Mouse (Mus musculus) stomach, postnatal 0 days (tissue): ENCODE measurements around the gene Urgcp. TPM values are rescaled to one million over a fixed set of nuclear protein-coding genes. Genes with fewer than 3 reads are reported as not detected.
A peak's percentile ranks its signal among the peaks of the same experiment; 100 is the strongest.

Experiments
- ATAC-seq: fragments of 200-750 bp; cut with Nextera tagmentation; 2 replicates; pipeline ENCODE4 v1.8.0; 2017; ENCODE audit not compliant: low FRiP score, low TSS enrichment
- DNase-seq: peaks from one replicate; pipeline ENCODE4 v3.0.0-alpha.2; 2016; ENCODE audit warnings: low spot score
- H3K27ac ChIP-seq: fragments of 300-500 bp; sonication (generic); replicated peaks from 2 replicates; pipeline ENCODE4 v1.5.1; 2014; ENCODE audit warnings: mild to moderate bottlenecking, control low read depth
- H3K27me3 ChIP-seq: fragments of 300-500 bp; sonication (generic); 2 replicates; pipeline ENCODE4 v1.6.1; 2014; ENCODE audit warnings: low read length; ENCODE audit not compliant: control insufficient read depth, insufficient read depth
- H3K36me3 ChIP-seq: fragments of 300-500 bp; sonication (generic); 2 replicates; pipeline ENCODE4 v1.6.1; 2014; ENCODE audit warnings: low read length, mixed read lengths; ENCODE audit not compliant: control insufficient read depth, insufficient read depth
- H3K4me1 ChIP-seq: fragments of 300-500 bp; sonication (generic); replicated peaks from 2 replicates; pipeline ENCODE4 v1.6.1; 2014; ENCODE audit warnings: antibody characterized with exemption; ENCODE audit not compliant: control insufficient read depth, insufficient read depth
- H3K4me2 ChIP-seq: fragments of 300-500 bp; sonication (generic); replicated peaks from 2 replicates; pipeline ENCODE4 v1.6.1; 2014; ENCODE audit warnings: low read depth, mild to moderate bottlenecking, control low read depth, moderate library complexity
- H3K4me3 ChIP-seq: fragments of 300-500 bp; sonication (generic); 2 replicates; pipeline ENCODE4 v1.5.1; 2014; ENCODE audit warnings: low read depth, low read length, control low read depth
- H3K9ac ChIP-seq: fragments of 300-500 bp; sonication (generic); 2 replicates; pipeline ENCODE4 v1.6.1; 2014; ENCODE audit warnings: mild to moderate bottlenecking, low read length, control low read depth, mixed read lengths
- H3K9me3 ChIP-seq: fragments of 300-500 bp; sonication (generic); 2 replicates; pipeline ENCODE4 v1.6.1; 2016; ENCODE audit warnings: low read length; ENCODE audit not compliant: control insufficient read depth
- CTCF ChIP-seq: IDR thresholded peaks from 2 replicates; pipeline ENCODE4 v1.5.1; 2016; ENCODE audit warnings: antibody characterized with exemption, low read depth, mild to moderate bottlenecking, moderate library complexity
- EP300 ChIP-seq: optimal IDR thresholded peaks from 2 replicates; pipeline ENCODE3; 2016; ENCODE audit warnings: antibody characterized with exemption
- WGBS: fragments of 180-500 bp; shearing (Covaris S2); extraction: QIAGEN DNeasy Blood & Tissue Kit; methylation state at CpG from one replicate; pipeline ENCODE4 v1.1.7; 2014; 5-methylcytosine and 5-hydroxymethylcytosine counted together
- polyA plus RNA-seq: library from polyadenylated mRNA; unstranded; fragments of >200 nt; fragmentation: Nextera tagmentation; extraction: Ambion mirVana; gene quantifications from 2 replicates; pipeline ENCODE4 v1.2.1, GENCODE M21; 2015

Urgcp gene
- polyA plus RNA-seq, 1 experiment from 2014 or later, result 14.1 TPM

DNA sequence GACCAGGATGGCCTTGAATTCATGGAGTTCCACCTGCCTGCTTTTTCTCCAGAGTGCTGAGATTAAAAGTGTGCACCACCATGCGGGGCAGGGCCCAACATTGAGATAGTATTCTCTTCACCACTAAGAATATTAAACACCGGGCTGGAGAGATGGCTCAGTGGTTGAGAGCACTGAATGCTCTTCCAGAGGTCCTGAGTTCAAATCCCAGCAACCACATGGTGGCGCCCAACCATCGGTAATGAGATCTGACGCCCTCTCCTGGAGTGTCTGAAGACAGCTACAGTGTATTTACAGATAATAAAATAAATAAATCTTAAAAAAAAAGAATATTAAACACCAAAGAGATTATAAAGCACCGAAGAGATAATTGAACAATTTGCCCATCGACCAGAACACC, 20.1 kb downstream of the Urgcp start:
- Histone ChIP-seq H3K27me3 (no peaks in the 10 kb centered on the region), H3K4me1 (peaks cover 4% of the 10 kb centered on the region; the same call in 1 of the 2 replicates), H3K27ac (no peak overlapping the region), H3K4me2 (no peak overlapping the region), H3K36me3 (no peaks in the 10 kb centered on the region), H3K9me3 (no peaks in the 10 kb centered on the region), H3K4me3 (no peak overlapping the region), H3K9ac (no peak overlapping the region)
- DNase-seq (no peak), ATAC-seq (no peak)
- peak; percentile 64 for TF ChIP-seq CTCF
- TF ChIP-seq EP300, result no peak
- WGBS, result 75% methylated on average over 7 of the region's 7 CpGs

- Histone ChIP-seq H3K4me3 (peak overlapping the region; percentile 92), H3K4me2 (peak overlapping the region; percentile 87), H3K36me3 (no peaks in the 10 kb centered on the region), H3K27me3 (no peaks in the 10 kb centered on the region), H3K9me3 (no peaks in the 10 kb centered on the region), H3K27ac (peak overlapping the region; percentile 95), H3K4me1 (peaks cover 4% of the 10 kb centered on the region; the same call in 1 of the 2 replicates), H3K9ac (peak overlapping the region; percentile 98)
- TF ChIP-seq CTCF (no peak), EP300 (no peak)
- peak; percentile 95 for ATAC-seq
- WGBS, result under 1% methylated on average over 19 of the region's 50 CpGs
- DNase-seq, result peak; percentile 85
Measured at GRCm38 (mm10) chr11:5740965-5741627, 21.1 kb downstream of the Urgcp start.

DNA sequence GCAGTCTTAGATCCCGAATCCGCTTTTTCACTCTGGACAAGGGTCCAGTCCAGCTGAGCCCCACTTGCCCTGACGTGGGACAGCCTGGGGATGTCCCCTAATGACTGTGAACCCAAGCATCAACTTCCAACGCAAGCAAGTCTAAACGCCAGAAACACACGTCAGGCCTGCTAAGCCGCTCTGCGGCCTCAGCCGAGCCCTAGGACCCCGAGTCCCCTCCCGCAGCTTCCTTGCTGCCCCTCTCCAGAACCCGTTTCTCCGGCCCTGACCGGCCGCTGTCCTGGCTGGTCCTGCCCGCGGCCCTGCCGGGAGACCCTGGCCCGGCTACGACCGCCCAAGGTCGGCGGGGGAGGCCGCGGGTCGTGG, 21.6 kb downstream of the Urgcp start:
- peak overlapping the region; percentile 92 for H3K4me3 ChIP-seq
- no peaks in the 10 kb centered on the region for H3K27me3 ChIP-seq
- peaks cover 4% of the 10 kb centered on the region; the same call in 1 of the 2 replicates for H3K4me1 ChIP-seq
- no peaks in the 10 kb centered on the region for H3K9me3 ChIP-seq
- peak overlapping the region; percentile 95 for H3K27ac ChIP-seq
- DNase-seq (no peak), ATAC-seq (peak; percentile 65)
- under 1% methylated on average over 26 of the region's 26 CpGs for WGBS
- H3K4me2 ChIP-seq, result peak overlapping the region; percentile 87
- H3K9ac ChIP-seq, result peak overlapping the region; percentile 98
- H3K36me3 ChIP-seq, result no peaks in the 10 kb centered on the region
- TF ChIP-seq EP300 (no peak), CTCF (no peak)

DNA sequence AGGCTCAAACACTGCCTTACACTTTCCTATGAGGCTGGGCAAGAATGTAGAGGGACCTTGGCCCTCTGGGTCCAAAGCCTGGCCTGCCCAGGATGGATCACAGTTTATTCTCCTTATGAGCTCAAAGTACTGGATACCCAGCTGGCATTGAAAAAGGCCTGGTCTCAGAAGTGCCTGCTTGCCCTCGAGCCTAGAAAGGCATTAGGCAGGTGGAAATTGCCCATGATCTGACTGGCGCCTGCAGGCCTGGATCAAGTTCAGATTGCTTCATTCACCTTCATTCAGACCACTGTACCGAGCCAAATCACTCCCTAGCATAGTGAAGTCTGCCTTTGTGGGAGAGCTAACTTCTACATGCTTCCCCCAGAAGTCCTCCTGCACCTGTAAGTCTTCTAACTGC, 22.3 kb downstream of the Urgcp start:
- Histone ChIP-seq H3K4me1 (peaks cover 4% of the 10 kb centered on the region; the same call in 1 of the 2 replicates), H3K4me2 (peak overlapping the region; percentile 87; the same call in 1 of the 2 replicates), H3K4me3 (peak overlapping the region; percentile 92; the same call in 1 of the 2 replicates), H3K27ac (peak overlapping the region; percentile 53; the same call in 1 of the 2 replicates), H3K27me3 (no peaks in the 10 kb centered on the region), H3K36me3 (no peaks in the 10 kb centered on the region), H3K9me3 (no peaks in the 10 kb centered on the region), H3K9ac (peak overlapping the region; percentile 2; the same call in 1 of the 2 replicates)
- 54% methylated on average over 3 of the region's 3 CpGs for WGBS
- ATAC-seq, result no peak
- no peak for TF ChIP-seq EP300
- TF ChIP-seq CTCF, result no peak
- no peak for DNase-seq

- TF ChIP-seq CTCF, result no peak
- TF ChIP-seq EP300, result no peak
- ATAC-seq (no peak), DNase-seq (no peak)
- no peaks in the 10 kb centered on the region for H3K27me3 ChIP-seq
- 70% methylated on average over 5 of the region's 5 CpGs for WGBS
- H3K9ac ChIP-seq, result no peak overlapping the region
- H3K4me1 ChIP-seq, result peaks cover 4% of the 10 kb centered on the region; the same call in 1 of the 2 replicates
- H3K36me3 ChIP-seq, result no peaks in the 10 kb centered on the region
- H3K27ac ChIP-seq, result no peak overlapping the region
- no peak overlapping the region for H3K4me3 ChIP-seq
- H3K4me2 ChIP-seq, result no peak overlapping the region
- no peaks in the 10 kb centered on the region for H3K9me3 ChIP-seq
Measured at GRCm38 (mm10) chr11:5738888-5739632, 23.1 kb downstream of the Urgcp start.

- 50% methylated on average over 5 of the region's 5 CpGs for WGBS
- TF ChIP-seq CTCF, result no peak
- no peak for TF ChIP-seq EP300
- no peak overlapping the region for H3K4me3 ChIP-seq
- H3K4me2 ChIP-seq, result no peak overlapping the region
- H3K9me3 ChIP-seq, result no peaks in the 10 kb centered on the region
- DNase-seq (peak; percentile 32), ATAC-seq (peak; percentile 44)
- H3K36me3 ChIP-seq, result no peaks in the 10 kb centered on the region
- no peak overlapping the region for H3K9ac ChIP-seq
- no peak overlapping the region for H3K27ac ChIP-seq
- peaks cover 4% of the 10 kb centered on the region; the same call in 1 of the 2 replicates for H3K4me1 ChIP-seq
- no peaks in the 10 kb centered on the region for H3K27me3 ChIP-seq
Measured at GRCm38 (mm10) chr11:5737137-5737536, 25.0 kb downstream of the Urgcp start.
